Mouse (Mus musculus) cerebellum, adult 18-20 months (tissue): Measurements from ENCODE around the gene Syt13.

Source experiments
- DNase-seq, 2 experiments: peaks; one replicate each; pipeline ENCODE4 v3.0.0; 2021

Syt13 gene

GRCm38 (mm10) chr2:92929696-92930095 is 14.8 kb downstream of the Syt13 start:
- no peak for DNase-seq

- no peak for DNase-seq
These were observed 16.2 kb downstream of the Syt13 start for GRCm38 (mm10) chr2:92931061-92931460.

- DNase-seq: no peak
These were observed 18.5 kb downstream of the Syt13 start for GRCm38 (mm10) chr2:92933379-92933778.

GRCm38 (mm10) chr2:92934312-92934982 is 19.5 kb downstream of the Syt13 start:
- DNase-seq: peak in 1 of 2 experiments; percentile 49

- DNase-seq: peak; percentile 93 to 97
These were observed 20.6 kb downstream of the Syt13 start for GRCm38 (mm10) chr2:92935483-92935882.

GRCm38 (mm10) chr2:92938063-92938462 is 23.2 kb downstream of the Syt13 start:
- no peak for DNase-seq

- DNase-seq: peak in 1 of 2 experiments; percentile 50
These were observed 23.9 kb downstream of the Syt13 start for GRCm38 (mm10) chr2:92938827-92939226.

- DNase-seq: no peak
These were observed 26.1 kb downstream of the Syt13 start for GRCm38 (mm10) chr2:92940963-92941362.

- DNase-seq: peak; percentile 58 to 65
These were observed 26.6 kb downstream of the Syt13 start for GRCm38 (mm10) chr2:92941463-92941862.

GRCm38 (mm10) chr2:92943406-92943805 is 28.5 kb downstream of the Syt13 start:
- no peak for DNase-seq

- no peak for DNase-seq
These were observed 29.5 kb downstream of the Syt13 start for GRCm38 (mm10) chr2:92944356-92944755.

- DNase-seq: no peak
These were observed 30.3 kb downstream of the Syt13 start for GRCm38 (mm10) chr2:92945125-92945746.

GRCm38 (mm10) chr2:92945824-92946598 is 31.1 kb downstream of the Syt13 start:
- DNase-seq: peak in 1 of 2 experiments; percentile 9

- DNase-seq: peak in 1 of 2 experiments; percentile 26
These were observed 33.2 kb downstream of the Syt13 start for GRCm38 (mm10) chr2:92947981-92948698.

GRCm38 (mm10) chr2:92948699-92949300 is 33.9 kb downstream of the Syt13 start:
- DNase-seq: peak in 1 of 2 experiments; percentile 24

GRCm38 (mm10) chr2:92949518-92949917 is 34.6 kb downstream of the Syt13 start:
- peak in 1 of 2 experiments; percentile 30 for DNase-seq

- peak; percentile 81 to 82 for DNase-seq
These were observed 38.6 kb downstream of the Syt13 start for GRCm38 (mm10) chr2:92953450-92953849.

GRCm38 (mm10) chr2:92954404-92955114 is 39.7 kb downstream of the Syt13 start:
- peak; percentile 88 to 92 for DNase-seq

- no peak for DNase-seq
These were observed 42.0 kb downstream of the Syt13 start for GRCm38 (mm10) chr2:92956943-92957342.

GRCm38 (mm10) chr2:92958640-92959039 is 43.7 kb downstream of the Syt13 start:
- DNase-seq: no peak

GRCm38 (mm10) chr2:92964345-92964744 is 49.4 kb downstream of the Syt13 start:
- DNase-seq: no peak

GRCm38 (mm10) chr2:92966257-92966656 is 51.4 kb downstream of the Syt13 start:
- no peak for DNase-seq
